Mouse (Mus musculus): ENCODE results near the gene Olfr263. TPM values are rescaled to one million over a fixed set of nuclear protein-coding genes. Genes with fewer than 3 reads are reported as not detected.
A peak's percentile ranks its signal among the peaks of the same experiment; 100 is the strongest.

Olfr263 gene
- polyA plus RNA-seq, 1 experiment from 2014 or later = not detected

GRCm38 (mm10) chr13:21176733-21177132 is 47.3 kb downstream of the Olfr263 start:
- Histone ChIP-seq H3K9ac (no peak overlapping the region), H3K36me3 (replicated peaks; ENCODE audit: control insufficient read depth, insufficient read depth) (no peaks in the 10 kb centered on the region), H3K4me2 (replicated peaks) (no peak overlapping the region), H3K4me1 (replicated peaks; ENCODE audit: control insufficient read depth, insufficient read depth, low read length) (peaks cover 18% of the 10 kb centered on the region), H3K4me3 (replicated peaks; ENCODE audit: low read length) (no peak overlapping the region), H3K9me3 (ENCODE audit: control insufficient read depth, low read length) (no peaks in the 10 kb centered on the region), H3K27ac (no peak overlapping the region), H3K27me3 (ENCODE audit: control insufficient read depth, insufficient read depth, low read length) (no peaks in the 10 kb centered on the region)
- DNase-seq (ENCODE audit: low spot score) (no peak), ATAC-seq (ENCODE audit: low FRiP score) (no peak)
- 52% methylated on average over 11 of the region's 11 CpGs for WGBS

GRCm38 (mm10) chr13:21177657-21178056 is 48.2 kb downstream of the Olfr263 start:
- ATAC-seq (ENCODE audit: low FRiP score) = no peak
- no peak overlapping the region for H3K4me3 ChIP-seq (replicated peaks; ENCODE audit: low read length)

GRCm38 (mm10) chr13:21178364-21178763 is 48.9 kb downstream of the Olfr263 start:
- Histone ChIP-seq H3K36me3 (replicated peaks; ENCODE audit: control insufficient read depth, insufficient read depth) (peaks cover 13% of the 10 kb centered on the region), H3K9me3 (ENCODE audit: control insufficient read depth, low read length) (no peaks in the 10 kb centered on the region), H3K4me1 (replicated peaks; ENCODE audit: control insufficient read depth, insufficient read depth, low read length) (peaks cover 26% of the 10 kb centered on the region), H3K4me3 (replicated peaks; ENCODE audit: low read length) (no peak overlapping the region), H3K9ac (no peak overlapping the region), H3K27me3 (ENCODE audit: control insufficient read depth, insufficient read depth, low read length) (no peaks in the 10 kb centered on the region), H3K4me2 (replicated peaks) (no peak overlapping the region), H3K27ac (no peak overlapping the region)
- WGBS = 73% methylated on average over 5 of the region's 5 CpGs
- no peak for ATAC-seq (ENCODE audit: low FRiP score)
- DNase-seq (ENCODE audit: low spot score) = no peak

More at GRCm38 (mm10) chr13:21177657-21178056, 48.2 kb downstream of the Olfr263 start:
- H3K27ac ChIP-seq = no peak overlapping the region
- WGBS = 77% methylated on average over 5 of the region's 5 CpGs
- no peak for DNase-seq (ENCODE audit: low spot score)
- H3K9me3 ChIP-seq (ENCODE audit: control insufficient read depth, low read length) = no peaks in the 10 kb centered on the region
- H3K9ac ChIP-seq = no peak overlapping the region
- no peak overlapping the region for H3K4me2 ChIP-seq (replicated peaks)
- peaks cover 27% of the 10 kb centered on the region for H3K4me1 ChIP-seq (replicated peaks; ENCODE audit: control insufficient read depth, insufficient read depth, low read length)
- peaks cover 6% of the 10 kb centered on the region; the same call in 1 of the 2 replicates for H3K36me3 ChIP-seq (replicated peaks; ENCODE audit: control insufficient read depth, insufficient read depth)
- H3K27me3 ChIP-seq (ENCODE audit: control insufficient read depth, insufficient read depth, low read length) = no peaks in the 10 kb centered on the region

GRCm38 (mm10) chr13:21179367-21179723 is 49.9 kb downstream of the Olfr263 start, which contains the start of gene Trim27:
Gene Trim27, plus strand, starts transcription at chr13:21179445.
- Histone ChIP-seq H3K9me3 (ENCODE audit: control insufficient read depth, low read length) (no peaks in the 10 kb centered on the region), H3K27ac (peak within 1 kb of the TSS; percentile 95), H3K27me3 (ENCODE audit: control insufficient read depth, insufficient read depth, low read length) (no peaks in the 10 kb centered on the region), H3K9ac (peak within 1 kb of the TSS; percentile 81), H3K4me3 (replicated peaks; ENCODE audit: low read length) (peak within 1 kb of the TSS; percentile 91), H3K4me2 (replicated peaks) (peak within 1 kb of the TSS; percentile 96), H3K4me1 (replicated peaks; ENCODE audit: control insufficient read depth, insufficient read depth, low read length) (peaks cover 25% of the 10 kb centered on the region), H3K36me3 (replicated peaks; ENCODE audit: control insufficient read depth, insufficient read depth) (peaks cover 23% of the 10 kb centered on the region)
- ATAC-seq (ENCODE audit: low FRiP score) (peak; percentile 41), DNase-seq (ENCODE audit: low spot score) (no peak)
- 0% methylated on average over 15 of the region's 15 CpGs for WGBS

- Histone ChIP-seq H3K9ac (peak overlapping the region; percentile 81), H3K4me2 (replicated peaks) (peak overlapping the region; percentile 96), H3K36me3 (replicated peaks; ENCODE audit: control insufficient read depth, insufficient read depth) (peaks cover 29% of the 10 kb centered on the region), H3K27me3 (ENCODE audit: control insufficient read depth, insufficient read depth, low read length) (no peaks in the 10 kb centered on the region), H3K4me3 (replicated peaks; ENCODE audit: low read length) (peak overlapping the region; percentile 91), H3K4me1 (replicated peaks; ENCODE audit: control insufficient read depth, insufficient read depth, low read length) (peaks cover 25% of the 10 kb centered on the region), H3K27ac (peak overlapping the region; percentile 95), H3K9me3 (ENCODE audit: control insufficient read depth, low read length) (no peaks in the 10 kb centered on the region)
- WGBS = under 1% methylated on average over 65 of the region's 80 CpGs
- DNase-seq (ENCODE audit: low spot score) = peak; percentile 80
- peak; percentile 96 for ATAC-seq (ENCODE audit: low FRiP score)
Observed at GRCm38 (mm10) chr13:21179724-21180550, 50.5 kb downstream of the Olfr263 start.

GRCm38 (mm10) chr13:21180551-21181530 is 51.4 kb downstream of the Olfr263 start:
- Histone ChIP-seq H3K36me3 (replicated peaks; ENCODE audit: control insufficient read depth, insufficient read depth) (peaks cover 38% of the 10 kb centered on the region), H3K9me3 (ENCODE audit: control insufficient read depth, low read length) (no peaks in the 10 kb centered on the region), H3K4me3 (replicated peaks; ENCODE audit: low read length) (peak overlapping the region; percentile 91), H3K27me3 (ENCODE audit: control insufficient read depth, insufficient read depth, low read length) (no peaks in the 10 kb centered on the region), H3K4me2 (replicated peaks) (peak overlapping the region; percentile 96), H3K27ac (peak overlapping the region; percentile 95), H3K9ac (peak overlapping the region; percentile 81), H3K4me1 (replicated peaks; ENCODE audit: control insufficient read depth, insufficient read depth, low read length) (peaks cover 25% of the 10 kb centered on the region)
- DNase-seq (ENCODE audit: low spot score) (peak; percentile 40), ATAC-seq (ENCODE audit: low FRiP score) (peak; percentile 64)
- WGBS = under 1% methylated on average over 71 of the region's 71 CpGs

GRCm38 (mm10) chr13:21181996-21182395 is 52.6 kb downstream of the Olfr263 start:
- Histone ChIP-seq H3K27me3 (ENCODE audit: control insufficient read depth, insufficient read depth, low read length) (no peaks in the 10 kb centered on the region), H3K4me3 (replicated peaks; ENCODE audit: low read length) (peak overlapping the region; percentile 91), H3K36me3 (replicated peaks; ENCODE audit: control insufficient read depth, insufficient read depth) (peaks cover 50% of the 10 kb centered on the region), H3K27ac (no peak overlapping the region), H3K9ac (peak overlapping the region; percentile 81; the same call in 1 of the 2 replicates), H3K4me2 (replicated peaks) (peak overlapping the region; percentile 96), H3K9me3 (ENCODE audit: control insufficient read depth, low read length) (no peaks in the 10 kb centered on the region), H3K4me1 (replicated peaks; ENCODE audit: control insufficient read depth, insufficient read depth, low read length) (peaks cover 25% of the 10 kb centered on the region)
- ATAC-seq (ENCODE audit: low FRiP score) (no peak), DNase-seq (ENCODE audit: low spot score) (no peak)
- WGBS = 74% methylated on average over 7 of the region's 7 CpGs

- no peak for ATAC-seq (ENCODE audit: low FRiP score)
- no peak overlapping the region for H3K27ac ChIP-seq
- WGBS = 94% methylated on average over 6 of the region's 6 CpGs
- H3K9me3 ChIP-seq (ENCODE audit: control insufficient read depth, low read length) = no peaks in the 10 kb centered on the region
- H3K4me2 ChIP-seq (replicated peaks) = no peak overlapping the region
- H3K27me3 ChIP-seq (ENCODE audit: control insufficient read depth, insufficient read depth, low read length) = no peaks in the 10 kb centered on the region
- no peak overlapping the region for H3K9ac ChIP-seq
- H3K4me3 ChIP-seq (replicated peaks; ENCODE audit: low read length) = no peak overlapping the region
- DNase-seq (ENCODE audit: low spot score) = no peak
- H3K4me1 ChIP-seq (replicated peaks; ENCODE audit: control insufficient read depth, insufficient read depth, low read length) = peaks cover 25% of the 10 kb centered on the region
- H3K36me3 ChIP-seq (replicated peaks; ENCODE audit: control insufficient read depth, insufficient read depth) = peaks cover 60% of the 10 kb centered on the region
Observed at GRCm38 (mm10) chr13:21183066-21183465, 53.6 kb downstream of the Olfr263 start.

GRCm38 (mm10) chr13:21183661-21184060 is 54.2 kb downstream of the Olfr263 start:
- no peak for ATAC-seq (ENCODE audit: low FRiP score)
- Histone ChIP-seq H3K4me2 (replicated peaks) (no peak overlapping the region), H3K27me3 (ENCODE audit: control insufficient read depth, insufficient read depth, low read length) (no peaks in the 10 kb centered on the region), H3K4me3 (replicated peaks; ENCODE audit: low read length) (no peak overlapping the region), H3K9ac (no peak overlapping the region), H3K36me3 (replicated peaks; ENCODE audit: control insufficient read depth, insufficient read depth) (peaks cover 66% of the 10 kb centered on the region), H3K27ac (no peak overlapping the region), H3K4me1 (replicated peaks; ENCODE audit: control insufficient read depth, insufficient read depth, low read length) (peaks cover 25% of the 10 kb centered on the region), H3K9me3 (ENCODE audit: control insufficient read depth, low read length) (no peaks in the 10 kb centered on the region)
- WGBS = 96% methylated on average over 7 of the region's 7 CpGs
- DNase-seq (ENCODE audit: low spot score) = no peak

Data from hindbrain, embryonic 14.5 days (tissue).